Mouse (Mus musculus) intestine, embryonic 14.5 days (tissue): Measurements from ENCODE around the gene Obp2b. TPM values are rescaled to one million over a fixed set of nuclear protein-coding genes. Genes with fewer than 3 reads are reported as not detected.
"Not testable (repeated sequence)": the region's sequence is repeated elsewhere in the genome, so short reads cannot be mapped to it uniquely, and the experiment has no call there.

Experiments
- ATAC-seq: fragments of 200-750 bp; cut with Nextera tagmentation; replicated peaks from 2 replicates; pipeline ENCODE4 v1.8.0; 2017; ENCODE audit warnings: low read depth, moderate number of reproducible peaks, moderate TSS enrichment, moderate library complexity; ENCODE audit not compliant: low FRiP score, low TSS enrichment
- DNase-seq: peaks from one replicate; pipeline ENCODE4 v3.0.0-alpha.2; 2018; ENCODE audit warnings: low spot score
- H3K27ac ChIP-seq: fragments of 300-500 bp; sonication (generic); 2 replicates; pipeline ENCODE4 v1.5.1; 2014; ENCODE audit warnings: low read depth, mild to moderate bottlenecking, control low read depth
- H3K27me3 ChIP-seq: fragments of 300-500 bp; sonication (generic); replicated peaks from 2 replicates; pipeline ENCODE4 v1.6.1; 2014; ENCODE audit warnings: low read length, control low read depth; ENCODE audit not compliant: control insufficient read depth, insufficient read depth
- H3K36me3 ChIP-seq: fragments of 300-500 bp; sonication (generic); 2 replicates; pipeline ENCODE4 v1.6.1; 2014; ENCODE audit warnings: low read length, control low read depth; ENCODE audit not compliant: control insufficient read depth, insufficient read depth
- H3K4me1 ChIP-seq: fragments of 300-500 bp; sonication (generic); replicated peaks from 2 replicates; pipeline ENCODE4 v1.6.1; 2014; ENCODE audit warnings: low read length, control low read depth, mixed read lengths; ENCODE audit not compliant: control insufficient read depth, insufficient read depth
- H3K4me2 ChIP-seq: fragments of 300-500 bp; sonication (generic); 2 replicates; pipeline ENCODE4 v1.6.1; 2014; ENCODE audit warnings: low read length
- H3K4me3 ChIP-seq: fragments of 300-500 bp; sonication (generic); 2 replicates; pipeline ENCODE4 v1.5.1; 2014; ENCODE audit warnings: low read depth, low read length, control low read depth, mixed read lengths
- H3K9ac ChIP-seq: fragments of 300-500 bp; sonication (generic); 2 replicates; pipeline ENCODE4 v1.6.1; 2014; ENCODE audit warnings: mild to moderate bottlenecking, low read length
- H3K9me3 ChIP-seq: fragments of 300-500 bp; sonication (generic); 2 replicates; pipeline ENCODE4 v1.6.1; 2016; ENCODE audit warnings: low read length, control low read depth; ENCODE audit not compliant: control insufficient read depth
- whole genome bisulfite sequencing: fragments of 180-500 bp; shearing (Covaris S2); extraction: QIAGEN DNeasy Blood & Tissue Kit; methylation state at CpG from one replicate; pipeline ENCODE4 v1.1.7; 2014; 5-methylcytosine and 5-hydroxymethylcytosine counted together
- polyA plus RNA-seq: library from polyadenylated mRNA; unstranded; fragments of >200 nt; fragmentation: Nextera tagmentation; extraction: Ambion mirVana; gene quantifications from 2 replicates; pipeline ENCODE4 v1.2.1, GENCODE M21; 2014

The Obp2b gene
- not detected in 2 replicates for polyA plus RNA-seq

DNA sequence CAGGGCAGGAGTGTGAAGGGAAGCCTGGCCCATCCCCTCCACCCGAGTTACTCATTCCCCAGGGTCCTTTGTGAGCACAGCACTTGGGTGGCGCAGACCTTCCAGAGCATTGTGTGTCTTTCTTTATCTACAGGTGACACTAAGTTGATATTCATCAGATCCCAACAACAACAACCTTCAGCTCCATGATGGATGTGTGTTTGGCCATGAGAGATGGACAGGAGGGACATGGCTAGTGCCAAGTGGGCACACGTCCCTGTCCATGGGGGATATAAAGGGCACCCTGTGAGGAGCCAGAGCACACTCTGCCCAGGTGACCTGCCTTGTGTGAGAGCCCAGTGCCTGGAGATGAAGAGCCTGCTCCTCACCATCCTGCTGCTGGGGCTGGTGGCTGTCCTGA lies at the start of gene Obp2b:
TSS of gene Obp2b (plus strand) at position 301 of the 400 bp plus-strand sequence.
- not testable (repeated sequence) for H3K27me3 ChIP-seq, ATAC-seq, DNase-seq, H3K9me3 ChIP-seq, H3K4me1 ChIP-seq, H3K27ac ChIP-seq, H3K4me3 ChIP-seq, H3K36me3 ChIP-seq, H3K9ac ChIP-seq, H3K4me2 ChIP-seq
- 76% methylated on average over 3 of the region's 3 CpGs for WGBS

DNA sequence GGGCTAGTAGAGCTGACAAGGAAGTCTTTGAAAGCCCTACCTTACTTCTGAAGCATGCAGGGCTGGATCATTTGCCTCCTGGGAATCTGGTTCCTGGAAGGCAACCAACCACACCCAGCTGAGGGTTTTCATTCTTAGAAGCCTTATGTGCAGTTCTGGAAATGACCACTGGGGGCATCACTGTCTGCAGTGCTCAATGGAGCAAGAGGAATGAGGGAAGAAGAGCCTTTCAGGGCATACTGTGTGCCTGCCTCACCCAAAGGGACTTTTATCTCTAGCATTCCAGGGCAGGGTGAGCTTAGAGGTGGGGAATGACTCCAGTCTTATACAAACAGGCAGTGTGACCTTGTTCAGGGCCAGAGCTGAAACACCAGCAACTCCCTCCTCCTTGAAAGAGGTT lies 42.2 kb upstream of the Obp2b start:
- no peak for ATAC-seq
- Histone ChIP-seq H3K9ac (no peak overlapping the region), H3K4me3 (no peak overlapping the region), H3K4me2 (no peak overlapping the region), H3K27me3 (no peaks in the 10 kb centered on the region), H3K36me3 (no peaks in the 10 kb centered on the region), H3K4me1 (no peaks in the 10 kb centered on the region), H3K27ac (no peak overlapping the region), H3K9me3 (no peaks in the 10 kb centered on the region)
- peak; percentile 90 for DNase-seq

DNA sequence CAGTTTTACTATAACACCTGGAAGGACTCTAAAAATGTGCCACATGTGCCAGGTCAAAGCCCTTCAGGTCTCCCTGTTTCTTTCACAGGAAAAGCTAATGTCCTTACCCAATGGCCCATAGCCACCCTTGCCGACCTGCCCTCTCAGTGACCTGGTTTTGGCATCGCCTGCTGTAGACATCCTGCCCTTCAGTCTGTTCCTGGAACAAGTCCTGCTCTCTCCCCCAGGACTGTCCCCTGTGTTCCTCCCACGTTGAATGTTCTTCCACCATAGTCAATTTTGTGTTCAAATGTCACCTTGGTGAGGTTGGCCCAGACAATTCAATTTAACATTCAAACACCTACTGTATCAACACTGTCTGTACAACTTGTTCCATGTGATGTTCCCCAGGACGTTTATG lies 39.9 kb upstream of the Obp2b start:
- no peak for DNase-seq
- 57% methylated on average over 4 of the region's 4 CpGs for WGBS
- H3K4me3 ChIP-seq, result no peak overlapping the region
- no peaks in the 10 kb centered on the region for H3K9me3 ChIP-seq
- no peak overlapping the region for H3K9ac ChIP-seq
- no peaks in the 10 kb centered on the region for H3K27me3 ChIP-seq
- no peaks in the 10 kb centered on the region for H3K36me3 ChIP-seq
- H3K27ac ChIP-seq, result no peak overlapping the region
- H3K4me1 ChIP-seq, result no peaks in the 10 kb centered on the region
- ATAC-seq, result no peak
- no peak overlapping the region for H3K4me2 ChIP-seq

DNA sequence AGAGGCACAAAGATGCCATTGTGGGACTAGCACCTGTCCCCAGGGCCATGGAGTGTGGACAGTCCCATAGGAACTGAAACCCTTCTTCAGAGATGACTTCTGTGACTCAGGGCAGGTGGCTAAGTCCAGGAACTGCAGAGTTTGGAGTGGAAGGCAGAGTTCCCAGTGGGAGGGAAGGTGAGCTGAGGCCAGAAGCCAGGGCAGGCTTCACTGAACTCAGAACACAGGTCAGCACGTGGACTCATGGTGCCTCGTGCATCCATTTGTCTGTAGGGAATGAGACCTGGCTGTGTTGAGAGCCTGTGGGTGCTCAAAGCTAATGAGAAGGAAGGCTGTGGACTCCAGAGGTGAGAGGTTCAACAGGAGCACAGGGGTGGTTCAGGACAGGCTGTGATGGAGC lies 38.1 kb upstream of the Obp2b start:
- no peak overlapping the region for H3K4me2 ChIP-seq
- 87% methylated on average over 2 of the region's 2 CpGs for WGBS
- H3K9ac ChIP-seq, result no peak overlapping the region
- H3K9me3 ChIP-seq, result no peaks in the 10 kb centered on the region
- no peaks in the 10 kb centered on the region for H3K36me3 ChIP-seq
- no peak overlapping the region for H3K27ac ChIP-seq
- no peaks in the 10 kb centered on the region for H3K27me3 ChIP-seq
- H3K4me1 ChIP-seq, result no peaks in the 10 kb centered on the region
- H3K4me3 ChIP-seq, result no peak overlapping the region
- no peak for ATAC-seq
- DNase-seq, result no peak

DNA sequence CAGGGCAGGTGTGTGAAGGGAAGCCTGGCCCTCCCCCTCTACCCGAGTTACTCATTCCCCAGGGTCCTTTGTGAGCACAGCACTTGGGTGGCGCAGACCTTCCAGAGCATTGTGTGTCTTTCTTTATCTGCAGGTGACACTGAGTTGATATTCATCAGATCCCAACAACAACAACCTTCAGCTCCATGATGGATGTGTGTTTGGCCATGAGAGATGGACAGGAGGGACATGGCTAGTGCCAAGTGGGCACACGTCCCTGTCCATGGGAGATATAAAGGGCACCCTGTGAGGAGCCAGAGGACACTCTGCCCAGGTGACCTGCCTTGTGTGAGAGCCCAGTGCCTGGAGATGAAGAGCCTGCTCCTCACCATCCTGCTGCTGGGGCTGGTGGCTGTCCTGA lies 37.1 kb upstream of the Obp2b start, which contains the start of gene Obp2a:
TSS of gene Obp2a (plus strand) at position 301 of the 400 bp plus-strand sequence.
- H3K27ac ChIP-seq, H3K4me2 ChIP-seq, H3K27me3 ChIP-seq, H3K4me3 ChIP-seq, H3K9me3 ChIP-seq, DNase-seq, H3K9ac ChIP-seq, H3K4me1 ChIP-seq, ATAC-seq, H3K36me3 ChIP-seq: not testable (repeated sequence)
- WGBS, result 83% methylated on average over 3 of the region's 3 CpGs

- Histone ChIP-seq H3K4me2 (no peak overlapping the region), H3K4me3 (no peak overlapping the region), H3K36me3 (no peaks in the 10 kb centered on the region), H3K9ac (no peak overlapping the region), H3K4me1 (no peaks in the 10 kb centered on the region), H3K27ac (no peak overlapping the region), H3K27me3 (no peaks in the 10 kb centered on the region), H3K9me3 (no peaks in the 10 kb centered on the region)
- no peak for ATAC-seq
- WGBS, result 76% methylated on average over 5 of the region's 5 CpGs
- no peak for DNase-seq
Measured at GRCm38 (mm10) chr2:25701001-25701400, 35.8 kb upstream of the Obp2b start.

- no peak for DNase-seq
- Histone ChIP-seq H3K27ac (no peak overlapping the region), H3K9me3 (no peaks in the 10 kb centered on the region), H3K27me3 (no peaks in the 10 kb centered on the region), H3K4me2 (no peak overlapping the region), H3K4me1 (peaks cover 8% of the 10 kb centered on the region; the same call in 1 of the 2 replicates), H3K36me3 (no peaks in the 10 kb centered on the region), H3K9ac (no peak overlapping the region), H3K4me3 (no peak overlapping the region)
- ATAC-seq, result no peak
- WGBS, result 74% methylated on average over 4 of the region's 4 CpGs
Measured at GRCm38 (mm10) chr2:25703706-25704105, 33.1 kb upstream of the Obp2b start.

DNA sequence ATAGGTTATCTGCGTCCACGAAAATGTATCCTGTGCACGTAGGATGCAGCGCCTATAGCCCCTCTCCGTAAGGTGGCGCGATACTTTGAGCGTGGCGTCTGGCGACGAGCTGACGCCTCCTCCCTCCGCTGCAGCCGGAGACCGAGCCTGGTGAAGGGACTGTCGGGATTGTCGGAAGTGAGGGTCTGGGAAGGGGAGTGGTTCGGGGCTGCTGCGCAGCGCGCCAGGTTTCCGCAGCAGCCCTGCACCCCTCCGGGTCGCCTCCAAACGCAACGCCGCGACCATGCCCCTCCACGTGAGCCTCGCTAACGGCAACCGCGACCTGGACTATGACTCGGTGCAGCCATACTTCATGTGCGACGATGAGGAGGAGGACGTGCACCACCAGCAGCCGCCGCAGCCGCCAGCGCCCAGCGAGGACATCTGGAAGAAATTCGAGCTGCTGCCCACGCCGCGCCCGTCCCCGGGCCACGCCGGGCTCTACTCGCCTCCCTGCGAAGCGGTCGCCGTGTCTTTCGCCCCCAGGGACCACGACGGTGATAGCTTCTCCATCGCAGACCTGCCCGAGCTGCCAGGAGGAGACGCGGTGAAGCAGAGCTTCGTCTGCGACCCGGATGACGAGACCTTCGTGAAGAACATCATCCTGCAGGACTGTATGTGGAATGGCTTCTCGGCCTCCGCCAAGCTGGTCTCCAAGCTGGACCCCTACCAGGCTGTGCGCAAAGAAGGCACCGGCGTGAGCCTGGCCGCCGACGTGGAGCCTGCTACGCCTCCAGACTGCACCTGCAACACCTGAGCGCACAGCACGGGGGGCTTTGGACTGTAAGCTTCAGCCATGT lies 29.9 kb upstream of the Obp2b start, which contains the start of gene Bmyc:
TSS of gene Bmyc (plus strand) at position 97 of the 839 bp plus-strand sequence.
- Histone ChIP-seq H3K4me1 (peaks cover 8% of the 10 kb centered on the region; the same call in 1 of the 2 replicates), H3K9ac (peak within 1 kb of the TSS; percentile 71), H3K27me3 (no peaks in the 10 kb centered on the region), H3K36me3 (no peaks in the 10 kb centered on the region), H3K9me3 (no peaks in the 10 kb centered on the region), H3K4me3 (peak within 1 kb of the TSS; percentile 81), H3K27ac (peak within 1 kb of the TSS; percentile 75), H3K4me2 (peak within 1 kb of the TSS; percentile 84)
- under 1% methylated on average over 77 of the region's 78 CpGs for WGBS
- peak; percentile 86 for DNase-seq
- peak; percentile 93 for ATAC-seq

GRCm38 (mm10) chr2:25708121-25708520 lies 28.7 kb upstream of the Obp2b start:
- Histone ChIP-seq H3K27ac (no peak overlapping the region), H3K9me3 (no peaks in the 10 kb centered on the region), H3K36me3 (no peaks in the 10 kb centered on the region), H3K4me1 (peaks cover 8% of the 10 kb centered on the region; the same call in 1 of the 2 replicates), H3K9ac (no peak overlapping the region), H3K27me3 (no peaks in the 10 kb centered on the region), H3K4me2 (peak overlapping the region; percentile 84), H3K4me3 (no peak overlapping the region)
- ATAC-seq, result no peak
- DNase-seq, result no peak
- 76% methylated on average over 2 of the region's 2 CpGs for WGBS
